ENCODE assay signal across 11 mouse cellular contexts in the genomic region with DNA sequence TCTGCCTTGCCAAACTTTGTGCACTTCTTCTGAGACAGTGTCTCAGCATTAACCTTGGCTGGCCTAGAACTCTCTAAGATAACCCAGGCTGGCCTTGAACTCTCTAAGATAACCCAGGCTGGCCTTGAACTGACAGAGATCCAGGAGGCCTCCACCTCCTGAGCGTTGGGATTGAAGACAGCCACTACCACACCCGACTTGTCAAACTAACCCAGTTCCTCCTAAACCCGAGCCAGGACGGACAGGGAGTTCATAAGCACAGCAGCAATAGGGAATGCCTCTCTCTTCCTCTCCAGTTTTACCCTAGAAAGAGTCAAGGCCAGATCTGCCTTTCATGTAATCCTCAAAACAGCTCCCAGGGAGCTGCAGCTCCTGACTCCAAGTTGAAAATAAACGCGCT. TPM values are rescaled to one million over a fixed set of nuclear protein-coding genes. Genes with fewer than 3 reads are reported as not detected.
DNase-seq lines count a peak whose midpoint lies in the region; ATAC-seq and TF ChIP-seq lines count a peak whose summit lies in the region.
"Had no signal": no experiment of that assay in that cellular context is flagged by ENCODE, and none has a peak within 500 bp of the region (broad histone marks: within the 10 kb centered on the region; RNA-seq: fewer than 3 reads in every experiment).

No protein-coding gene starts in this region.

- peaks cover 11% of the 10 kb centered on the region for H3K36me3 ChIP-seq in heart, embryonic 12.5 days
- peaks cover 35% of the 10 kb centered on the region for H3K36me3 ChIP-seq in midbrain, embryonic 10.5 days
- H3K36me3 ChIP-seq in midbrain, embryonic 15.5 days (replicated peaks) = no peaks in the 10 kb centered on the region
- peaks cover 20% of the 10 kb centered on the region for H3K36me3 ChIP-seq in limb, embryonic 13.5 days
- H3K36me3 ChIP-seq: hindbrain, embryonic 15.5 days had no signal

- no peak for ATAC-seq in heart, embryonic 12.5 days (ENCODE audit: insufficient number of reproducible peaks, low FRiP score)
- no peak for ATAC-seq in midbrain, embryonic 15.5 days (replicated peaks)
- ATAC-seq in limb, embryonic 13.5 days (ENCODE audit: low FRiP score, low read depth) = no peak
- ATAC-seq in activated CD4-positive, CD25-positive, alpha-beta regulatory T cell, adult 4 months = no peak

- no peaks in the 10 kb centered on the region for H3K27me3 ChIP-seq in heart, embryonic 12.5 days (replicated peaks)
- H3K27me3 ChIP-seq in midbrain, embryonic 10.5 days (ENCODE audit: low read depth, poor library complexity, severe bottlenecking) = peaks cover under 1% of the 10 kb centered on the region; the same call in 1 of the 2 replicates
- no peaks in the 10 kb centered on the region for H3K27me3 ChIP-seq in midbrain, embryonic 15.5 days (replicated peaks)
- no peaks in the 10 kb centered on the region for H3K27me3 ChIP-seq in limb, embryonic 13.5 days
- H3K27me3 ChIP-seq: hindbrain, embryonic 15.5 days; limb, embryonic 15.5 days had no signal

- H3K4me3 ChIP-seq in heart, embryonic 12.5 days = 0 out of 2 replicates have a peak overlapping the region, but pooled peaks have one; percentile 13
- H3K4me3 ChIP-seq in midbrain, embryonic 10.5 days = 0 out of 2 replicates have a peak overlapping the region, but pooled peaks have one; percentile 9
- no peak overlapping the region for H3K4me3 ChIP-seq in midbrain, embryonic 15.5 days
- H3K4me3 ChIP-seq in limb, embryonic 13.5 days = no peak overlapping the region; the same call in 1 of the 2 replicates
- H3K4me3 ChIP-seq in layer of hippocampus, adult 2 months = no peak overlapping the region
- H3K4me3 ChIP-seq: hindbrain, embryonic 15.5 days had no signal

- H3K9ac ChIP-seq in heart, embryonic 12.5 days = 0 out of 2 replicates have a peak overlapping the region, but pooled peaks have one; percentile 32
- no peak overlapping the region for H3K9ac ChIP-seq in midbrain, embryonic 15.5 days
- 0 out of 2 replicates have a peak overlapping the region, but pooled peaks have one; percentile 25 for H3K9ac ChIP-seq in limb, embryonic 13.5 days
- H3K9ac ChIP-seq: hindbrain, embryonic 15.5 days; limb, embryonic 15.5 days had no signal

- DNase-seq in heart, postnatal 10 days = no peak
- no peak for DNase-seq in midbrain, embryonic 10.5 days (ENCODE audit: low spot score)
- DNase-seq in layer of hippocampus, adult 2 months (ENCODE audit: low spot score in 2 of 2) = no peak
- DNase-seq: cerebellum, adult 11 months; thymus, adult 2 months had no signal

- intact Hi-C loops in heart, postnatal 10 days (cut with DNase I) = no loop called here

- no peaks in the 10 kb centered on the region for H3K9me3 ChIP-seq in heart, embryonic 12.5 days (replicated peaks)
- no peaks in the 10 kb centered on the region for H3K9me3 ChIP-seq in midbrain, embryonic 10.5 days (replicated peaks)
- no peaks in the 10 kb centered on the region for H3K9me3 ChIP-seq in midbrain, embryonic 15.5 days
- H3K9me3 ChIP-seq in limb, embryonic 13.5 days = no peaks in the 10 kb centered on the region
- H3K9me3 ChIP-seq: hindbrain, embryonic 15.5 days; limb, embryonic 15.5 days had no signal

- no peak for TF ChIP-seq CTCF in layer of hippocampus, adult 2 months (conservative IDR thresholded peaks at IDR 0.05)

- 52% methylated on average over 6 of the region's 6 CpGs for WGBS in heart, embryonic 12.5 days
- 78% methylated on average over 6 of the region's 6 CpGs for WGBS in midbrain, embryonic 10.5 days
- WGBS in midbrain, embryonic 15.5 days = 64% methylated on average over 6 of the region's 6 CpGs
- 75% methylated on average over 6 of the region's 6 CpGs for WGBS in limb, embryonic 13.5 days

- peaks cover 63% of the 10 kb centered on the region for H3K4me1 ChIP-seq in heart, embryonic 12.5 days (replicated peaks)
- peaks cover 36% of the 10 kb centered on the region for H3K4me1 ChIP-seq in midbrain, embryonic 10.5 days
- peaks cover 22% of the 10 kb centered on the region for H3K4me1 ChIP-seq in midbrain, embryonic 15.5 days
- peaks cover 58% of the 10 kb centered on the region for H3K4me1 ChIP-seq in limb, embryonic 13.5 days

- no peak overlapping the region for H3K27ac ChIP-seq in heart, embryonic 12.5 days (ENCODE audit: poor library complexity, severe bottlenecking)
- H3K27ac ChIP-seq in midbrain, embryonic 10.5 days (replicated peaks) = no peak overlapping the region
- no peak overlapping the region for H3K27ac ChIP-seq in midbrain, embryonic 15.5 days
- H3K27ac ChIP-seq in limb, embryonic 13.5 days = no peak overlapping the region
- H3K27ac ChIP-seq in layer of hippocampus, adult 2 months = no peak overlapping the region
- H3K27ac ChIP-seq: hindbrain, embryonic 15.5 days; limb, embryonic 15.5 days had no signal

- peak overlapping the region; percentile 38; the same call in 1 of the 2 replicates for H3K4me2 ChIP-seq in heart, embryonic 12.5 days
- H3K4me2 ChIP-seq in midbrain, embryonic 15.5 days = no peak overlapping the region
- H3K4me2 ChIP-seq in limb, embryonic 13.5 days (replicated peaks) = peak overlapping the region; percentile 82; the same call in 1 of the 2 replicates
- H3K4me2 ChIP-seq: hindbrain, embryonic 15.5 days had no signal

RNA-seq across cellular contexts. Expression of gene Stk24, which starts 3.2 kb away (rescaled TPM):
- 52.9 and 55.6 TPM in 2 replicates for polyA plus RNA-seq in heart, embryonic 12.5 days (2016; fragmentation: Nextera tagmentation; extraction: Ambion mirVana)
- total RNA-seq in heart, postnatal 10 days (2021) = 10 to 100 TPM; 86.3 to 96.3 TPM
- polyA plus RNA-seq in midbrain, embryonic 10.5 days (2016; fragmentation: Nextera tagmentation; extraction: Ambion mirVana) = 35.0 and 36.8 TPM in 2 replicates
- polyA plus RNA-seq in midbrain, embryonic 15.5 days (2015; fragmentation: Nextera tagmentation; extraction: Ambion mirVana) = 18.5 and 18.6 TPM in 2 replicates
- polyA plus RNA-seq in limb, embryonic 13.5 days (2015; fragmentation: Nextera tagmentation; extraction: Ambion mirVana) = 34.5 and 35.1 TPM in 2 replicates
- polyA plus RNA-seq in activated CD4-positive, CD25-positive, alpha-beta regulatory T cell, adult 4 months (2017; shearing (Covaris generic)) = 10 to 100 TPM; 50.8 to 62.0 TPM
- total RNA-seq in layer of hippocampus, adult 2 months (2021) = 10 to 100 TPM; 66.0 to 68.1 TPM

Comparison
In these comparisons a context has a peak if more than half of its experiments do, and no peak if none do; other contexts are left out.
1. H3K4me3 ChIP-seq: peak in heart, embryonic 12.5 days (single experiment) and midbrain, embryonic 10.5 days (single experiment); none in midbrain, embryonic 15.5 days (single experiment), limb, embryonic 13.5 days (single experiment) and layer of hippocampus, adult 2 months (single experiment).